Mouse (Mus musculus) myocyte (in vitro differentiated cells): ENCODE results near the gene Resp18.
A peak's percentile ranks its signal among the peaks of the same experiment; 100 is the strongest.

Experiments
- MAX ChIP-seq: IDR thresholded peaks from one replicate; pipeline ENCODE4 v1.6.1; 2011; ENCODE audit warnings: low read depth, mild to moderate bottlenecking, control low read depth
- MYOD1 ChIP-seq, 3 experiments: IDR thresholded peaks; one replicate each; pipeline ENCODE4 v1.6.1; 2011; ENCODE audit warnings: control low read depth in 2 of 3, low read depth in 2 of 3, mild to moderate bottlenecking in 2 of 3, moderate library complexity in 1 of 3; ENCODE audit not compliant: insufficient read length in 2 of 3, control insufficient read depth in 1 of 3
- MYOG ChIP-seq, 3 experiments: IDR thresholded peaks; one replicate each; pipeline ENCODE4 v1.6.1; 2011; ENCODE audit warnings: control low read depth in 2 of 3, low read depth in 2 of 3, mild to moderate bottlenecking in 2 of 3; ENCODE audit not compliant: insufficient read length in 2 of 3, control insufficient read depth in 1 of 3, insufficient read depth in 1 of 3
- POLR2A ChIP-seq: IDR thresholded peaks from one replicate; pipeline ENCODE4 v1.6.1; 2011; ENCODE audit warnings: low read depth, mild to moderate bottlenecking, control low read depth, moderate library complexity; ENCODE audit not compliant: insufficient read length
- POLR2AphosphoS2 ChIP-seq: IDR thresholded peaks from one replicate; pipeline ENCODE4 v1.6.1; 2011; ENCODE audit warnings: low read depth, control low read depth; ENCODE audit not compliant: insufficient read length
- REST ChIP-seq: IDR thresholded peaks from one replicate; pipeline ENCODE4 v1.6.1; 2011; ENCODE audit warnings: mild to moderate bottlenecking, control low read depth, moderate library complexity; ENCODE audit not compliant: insufficient read depth, insufficient read length
- SRF ChIP-seq: IDR thresholded peaks from one replicate; pipeline ENCODE4 v1.6.1; 2011; ENCODE audit warnings: low read depth; ENCODE audit not compliant: control insufficient read depth, insufficient read length
- TCF12 ChIP-seq: IDR thresholded peaks from one replicate; pipeline ENCODE4 v1.6.1; 2011; ENCODE audit warnings: mild to moderate bottlenecking, control low read depth; ENCODE audit not compliant: poor library complexity, insufficient read depth, severe bottlenecking
- TCF3 ChIP-seq: IDR thresholded peaks from one replicate; pipeline ENCODE4 v1.6.1; 2011; ENCODE audit warnings: low read depth, control low read depth; ENCODE audit not compliant: insufficient read length
- USF1 ChIP-seq: IDR thresholded peaks from one replicate; pipeline ENCODE4 v1.6.1; 2011; ENCODE audit warnings: low read depth, mild to moderate bottlenecking, control low read depth, moderate library complexity

DNA sequence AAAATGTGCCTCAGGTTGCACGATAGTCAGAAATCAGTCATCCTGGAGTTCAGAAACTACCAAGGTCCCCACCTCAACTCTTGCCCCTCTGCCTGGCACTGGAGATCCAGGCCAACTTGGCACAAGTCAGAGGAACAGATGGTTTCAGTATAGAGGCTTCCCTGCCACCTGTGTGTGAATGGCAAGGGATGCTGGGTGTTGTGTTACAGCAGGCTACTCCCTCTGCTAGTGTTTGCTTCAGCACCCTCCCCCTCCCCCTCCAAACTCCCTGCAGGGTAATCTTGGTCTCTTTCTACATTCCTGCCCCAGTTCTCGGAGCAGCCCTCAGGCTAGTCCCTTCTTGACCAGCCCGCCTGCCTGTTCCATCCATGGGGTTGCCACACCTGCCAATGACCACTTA is 27.7 kb downstream of the Resp18 start:
- TF ChIP-seq POLR2A (no peak), POLR2AphosphoS2 (no peak), MAX (no peak), TCF3 (no peak), REST (no peak), USF1 (no peak), TCF12 (no peak), MYOG (IDR thresholded peaks at IDR 0.05; ENCODE audit: control insufficient read depth in 1 of 3, insufficient read depth in 1 of 3, insufficient read length in 2 of 3, low read depth in 2 of 3) (peak in 1 of 3 experiments; percentile 48), MYOD1 (IDR thresholded peaks at IDR 0.05; ENCODE audit: control insufficient read depth in 1 of 3, insufficient read length in 2 of 3, low read depth in 2 of 3) (no peak), SRF (no peak)
